Mouse (Mus musculus) spleen, adult 2 months (tissue): ENCODE data around the gene Vps36.

Experiments used
- CTCF ChIP-seq: fragments of 200-500 bp; IDR thresholded peaks from 2 replicates; pipeline ENCODE4 v1.5.1; 2011; ENCODE audit warnings: mild to moderate bottlenecking, inconsistent platforms; ENCODE audit not compliant: insufficient read depth, insufficient read length, insufficient replicate concordance; ENCODE audit errors: extremely low read depth
- POLR2A ChIP-seq: fragments of 200-500 bp; IDR thresholded peaks from 2 replicates; pipeline ENCODE4 v1.6.1; 2011; ENCODE audit warnings: low read depth, low read length, inconsistent platforms

DNA sequence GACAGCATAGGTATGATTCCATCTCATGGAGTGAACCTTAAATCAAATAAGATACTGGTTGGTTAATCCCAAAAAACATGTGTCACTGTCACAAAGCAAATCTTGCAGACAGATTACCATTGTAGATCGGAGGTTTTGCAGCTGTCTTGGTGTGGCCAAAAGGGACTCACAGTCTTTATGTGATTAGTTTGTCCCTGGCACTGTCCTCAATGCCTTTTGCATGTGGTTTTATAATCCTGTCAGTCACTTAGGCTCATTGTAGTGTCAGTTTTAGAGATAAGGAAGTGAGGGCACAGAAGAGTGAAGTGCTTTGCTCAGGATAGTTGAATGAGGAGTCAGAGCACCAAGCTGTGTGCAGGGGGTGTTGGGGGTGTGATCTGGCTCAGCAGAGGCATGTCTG is 53.1 kb downstream of the Vps36 start:
- TF ChIP-seq CTCF (no peak), POLR2A (no peak)
